Mouse (Mus musculus) small intestine, adult 2 months (tissue): Measurements from ENCODE around the gene Primpol. TPM values are rescaled to one million over a fixed set of nuclear protein-coding genes. Genes with fewer than 3 reads are reported as not detected.

Source experiments
- H3K27ac ChIP-seq: fragments of 200-500 bp; 2 replicates; pipeline ENCODE4 v1.5.1; 2012; ENCODE audit warnings: low read depth, low read length, control low read depth, inconsistent platforms; ENCODE audit not compliant: insufficient read depth
- H3K27me3 ChIP-seq: fragments of 200-500 bp; 2 replicates; pipeline ENCODE4 v1.6.1; 2012; ENCODE audit warnings: mild to moderate bottlenecking, moderate library complexity, low read length, inconsistent platforms; ENCODE audit not compliant: control insufficient read depth, insufficient read depth
- H3K36me3 ChIP-seq: fragments of 200-500 bp; 2 replicates; pipeline ENCODE4 v1.6.1; 2012; ENCODE audit warnings: mild to moderate bottlenecking, low read length, control low read depth, inconsistent platforms; ENCODE audit not compliant: control insufficient read depth, insufficient read depth
- H3K4me1 ChIP-seq: fragments of 200-500 bp; 2 replicates; pipeline ENCODE4 v1.6.1; 2012; ENCODE audit warnings: low read length, inconsistent platforms, mixed read lengths; ENCODE audit not compliant: control insufficient read depth, insufficient read depth, insufficient read length
- H3K4me3 ChIP-seq: fragments of 200-500 bp; 2 replicates; pipeline ENCODE4 v1.5.1; 2012; ENCODE audit warnings: low read depth, mild to moderate bottlenecking, control low read depth, inconsistent platforms, low read length, moderate library complexity
- CTCF ChIP-seq: fragments of 200-500 bp; IDR thresholded peaks from 2 replicates; pipeline ENCODE4 v1.5.1; 2012; ENCODE audit warnings: low read depth, mild to moderate bottlenecking, control low read depth, inconsistent platforms, low read length, moderate library complexity, mixed read lengths; ENCODE audit not compliant: insufficient replicate concordance, insufficient read length; ENCODE audit errors: extremely low read depth
- POLR2A ChIP-seq: fragments of 200-500 bp; IDR thresholded peaks from 2 replicates; pipeline ENCODE4 v1.6.1; 2012; ENCODE audit warnings: low read depth, mild to moderate bottlenecking, control low read depth, inconsistent platforms, low read length, moderate library complexity
- WGBS: fragments of 180-500 bp; shearing (Covaris S2); methylation state at CpG from one replicate; pipeline ENCODE4 v1.1.7; 2018; 5-methylcytosine and 5-hydroxymethylcytosine counted together
- polyA plus RNA-seq: library from polyadenylated mRNA; depleted of rRNA; stranded (reverse); fragments of >200 nt; gene quantifications from 2 replicates; pipeline ENCODE4 v1.2.3, GENCODE M21; 2012; rRNA removed

Primpol gene
- polyA plus RNA-seq, 1 experiment: 0.79 TPM

DNA sequence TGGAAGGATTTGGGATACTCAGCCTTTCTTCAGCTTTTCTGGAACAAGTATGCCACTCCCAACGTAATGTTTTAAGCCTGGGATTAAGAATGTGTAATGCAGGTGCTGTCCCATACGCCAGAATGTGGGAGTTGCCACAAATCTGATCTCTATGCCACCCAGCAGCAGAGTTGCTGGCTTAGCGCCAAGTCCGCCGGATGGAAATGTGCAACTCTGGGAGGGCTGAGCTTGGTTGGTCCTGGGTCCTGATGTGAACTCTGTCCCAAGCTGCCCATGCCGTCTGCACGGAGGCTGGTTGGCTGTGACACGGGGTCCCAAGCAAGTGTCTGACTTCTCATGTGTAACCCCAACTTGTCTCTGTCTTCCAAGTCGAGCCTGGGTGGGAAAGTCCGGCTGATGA, 90.2 kb downstream of the Primpol start:
- no peak overlapping the region for H3K4me3 ChIP-seq
- WGBS: 52% methylated on average over 10 of the region's 10 CpGs
- TF ChIP-seq CTCF (no peak), POLR2A (no peak)

DNA sequence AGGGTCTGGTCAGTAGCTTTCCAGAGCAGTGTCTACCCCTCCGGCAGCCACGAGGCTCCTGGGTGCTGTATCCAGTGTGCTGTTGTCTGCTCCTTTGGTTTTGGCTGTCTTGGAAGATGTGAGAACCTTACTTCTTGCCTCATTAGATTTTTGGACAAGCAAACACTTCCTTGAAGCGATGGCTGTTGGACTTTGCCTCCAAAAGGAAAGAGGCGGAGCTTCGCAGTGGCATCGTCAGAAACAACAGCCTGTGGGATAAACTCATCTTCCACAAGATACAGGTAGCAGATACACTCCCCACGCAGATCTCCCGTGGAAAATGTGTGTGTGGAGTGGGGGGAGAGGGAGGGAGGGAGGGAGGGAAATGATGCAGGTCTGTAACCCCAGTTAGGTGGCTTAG, 90.9 kb downstream of the Primpol start:
- peaks cover 44% of the 10 kb centered on the region for H3K36me3 ChIP-seq
- no peaks in the 10 kb centered on the region for H3K27me3 ChIP-seq
- no peak overlapping the region for H3K27ac ChIP-seq
- no peak overlapping the region for H3K4me3 ChIP-seq
- peaks cover 5% of the 10 kb centered on the region; the same call in 1 of the 2 replicates for H3K4me1 ChIP-seq
- no peak for TF ChIP-seq POLR2A
- no peak for TF ChIP-seq CTCF
- 40% methylated on average over 8 of the region's 8 CpGs for WGBS

More for the DNA sequence above, 90.2 kb downstream of the Primpol start:
- Histone ChIP-seq H3K4me1 (peaks cover 5% of the 10 kb centered on the region; the same call in 1 of the 2 replicates), H3K27ac (no peak overlapping the region), H3K27me3 (no peaks in the 10 kb centered on the region), H3K36me3 (peaks cover 40% of the 10 kb centered on the region)

Other genes with a start within 250 kb of the Primpol start
- 17.6 and 23.0 TPM in 2 replicates for gene Acsl1, start 146.2 kb downstream of the Primpol start, polyA plus RNA-seq
- 1.4 and 1.5 TPM in 2 replicates for gene Cenpu, start 65.2 kb downstream of the Primpol start, polyA plus RNA-seq
- 5.3 and 6.7 TPM in 2 replicates for gene Casp3, start 79 bp upstream of the Primpol start, polyA plus RNA-seq
- gene Irf2, start 122.5 kb upstream of the Primpol start, polyA plus RNA-seq: 10.5 and 29.6 TPM in 2 replicates